Mouse (Mus musculus) testis, adult 2 months (tissue): Measurements from ENCODE around the gene Kcnk7.

ENCODE experiments used
- CTCF ChIP-seq: fragments of 200-500 bp; IDR thresholded peaks from 2 replicates; pipeline ENCODE4 v1.5.1; 2012; ENCODE audit warnings: low read depth, mild to moderate bottlenecking, inconsistent platforms, low read length, moderate library complexity; ENCODE audit not compliant: control insufficient read depth, insufficient read depth, insufficient replicate concordance
- POLR2A ChIP-seq: fragments of 200-500 bp; IDR thresholded peaks from 2 replicates; pipeline ENCODE4 v1.6.1; 2012; ENCODE audit warnings: low read depth, mild to moderate bottlenecking, inconsistent platforms, low read length, moderate library complexity; ENCODE audit not compliant: control insufficient read depth

DNA sequence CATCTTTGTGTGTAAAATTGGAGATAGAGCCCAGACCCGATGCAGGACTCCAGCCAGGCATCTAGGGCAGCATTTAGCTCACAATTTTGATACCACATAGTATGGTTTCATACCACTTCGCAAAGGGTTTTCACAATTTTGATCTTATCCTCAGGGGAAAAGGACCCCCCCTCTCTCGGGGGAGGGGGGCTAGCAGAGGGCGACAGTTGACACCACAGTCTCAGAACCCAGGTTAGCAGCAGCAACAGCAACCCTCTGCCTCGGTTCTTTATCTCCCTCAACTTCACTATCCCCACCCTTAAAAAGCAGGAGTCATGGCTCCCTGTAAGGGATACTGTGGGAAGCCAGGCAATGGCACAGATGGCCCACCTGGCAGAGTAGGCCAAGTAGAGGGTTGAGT is 9.1 kb downstream of the Kcnk7 start:
- no peak for TF ChIP-seq CTCF
- TF ChIP-seq POLR2A = no peak
